Mouse (Mus musculus) G1E (cell line): ENCODE measurements around the gene Alad.

Experiments
- CTCF ChIP-seq: IDR thresholded peaks from 2 replicates; pipeline ENCODE4 v1.5.1; 2012; ENCODE audit warnings: low read depth, low read length, inconsistent platforms, mixed read lengths
- GATA1 ChIP-seq: IDR thresholded peaks from 2 replicates; pipeline ENCODE4 v1.6.1; 2012; ENCODE audit warnings: borderline replicate concordance, low read length, inconsistent platforms, mixed read lengths

GRCm38 (mm10) chr4:62541802-62542201 is 22.1 kb upstream of the Alad start:
- TF ChIP-seq CTCF (no peak), GATA1 (no peak)
